18 mouse cellular contexts compared by ENCODE assay signal in genomic region chr13:106823121-106823874, GRCm38 (mm10).
A peak's percentile ranks its signal among the peaks of the same experiment; 100 is the strongest.
DNase-seq lines count a peak whose midpoint lies in the region; ATAC-seq and TF ChIP-seq lines count a peak whose summit lies in the region.
"Had no signal": no experiment of that assay in that cellular context is flagged by ENCODE, and none has a peak within 500 bp of the region (broad histone marks: within the 10 kb centered on the region; RNA-seq: fewer than 3 reads in every experiment).

No protein-coding gene starts in this region.

- H3K27ac ChIP-seq in forebrain, embryonic 16.5 days (ENCODE audit: low read length), result no peak overlapping the region
- no peak overlapping the region for H3K27ac ChIP-seq in forebrain, embryonic 12.5 days
- H3K27ac ChIP-seq in layer of hippocampus, adult 2 months, result peak overlapping the region; percentile 58
- H3K27ac ChIP-seq: heart, adult 2 months; heart, embryonic 10.5 days; hindbrain, embryonic 12.5 days; hindbrain, embryonic 15.5 days had no signal

- no peaks in the 10 kb centered on the region; the same call in 1 of the 2 replicates for H3K4me1 ChIP-seq in forebrain, embryonic 16.5 days (replicated peaks; ENCODE audit: control insufficient read depth, insufficient read depth, low read length)
- H3K4me1 ChIP-seq in forebrain, embryonic 12.5 days, result no peaks in the 10 kb centered on the region
- H3K4me1 ChIP-seq: heart, embryonic 10.5 days; hindbrain, embryonic 12.5 days; hindbrain, embryonic 15.5 days had no signal

- no peak overlapping the region for H3K4me3 ChIP-seq in forebrain, embryonic 16.5 days (replicated peaks; ENCODE audit: low read length)
- no peak overlapping the region for H3K4me3 ChIP-seq in forebrain, embryonic 12.5 days (replicated peaks)
- no peak overlapping the region for H3K4me3 ChIP-seq in layer of hippocampus, adult 2 months
- H3K4me3 ChIP-seq: heart, adult 2 months; heart, embryonic 10.5 days; hindbrain, embryonic 12.5 days; hindbrain, embryonic 15.5 days had no signal

- ATAC-seq in forebrain, embryonic 16.5 days, result peak; percentile 63
- no peak for ATAC-seq in forebrain, embryonic 12.5 days (ENCODE audit: low FRiP score)
- ATAC-seq: CD4-positive, CD25-positive, alpha-beta regulatory T cell, adult 4 months; intestine, postnatal 0 days had no signal

- WGBS in forebrain, embryonic 16.5 days, result 88% methylated on average over 12 of the region's 12 CpGs
- 96% methylated on average over 12 of the region's 12 CpGs for WGBS in forebrain, embryonic 12.5 days

- no peak overlapping the region for H3K9ac ChIP-seq in forebrain, embryonic 16.5 days (replicated peaks; ENCODE audit: low read depth, low read length)
- H3K9ac ChIP-seq in forebrain, embryonic 12.5 days, result no peak overlapping the region
- H3K9ac ChIP-seq: hindbrain, embryonic 12.5 days; hindbrain, embryonic 15.5 days had no signal

- no peaks in the 10 kb centered on the region for H3K36me3 ChIP-seq in forebrain, embryonic 16.5 days (ENCODE audit: control insufficient read depth, insufficient read depth)
- peaks cover 10% of the 10 kb centered on the region for H3K36me3 ChIP-seq in forebrain, embryonic 12.5 days (replicated peaks)

- H3K9me3 ChIP-seq in forebrain, embryonic 16.5 days (ENCODE audit: control insufficient read depth, low read length), result no peaks in the 10 kb centered on the region
- no peaks in the 10 kb centered on the region for H3K9me3 ChIP-seq in forebrain, embryonic 12.5 days
- H3K9me3 ChIP-seq: heart, embryonic 10.5 days; hindbrain, embryonic 12.5 days; hindbrain, embryonic 15.5 days had no signal

- H3K4me2 ChIP-seq in forebrain, embryonic 16.5 days (ENCODE audit: low read length), result no peak overlapping the region
- H3K4me2 ChIP-seq in forebrain, embryonic 12.5 days, result no peak overlapping the region
- H3K4me2 ChIP-seq: hindbrain, embryonic 12.5 days; hindbrain, embryonic 15.5 days had no signal

- H3K27me3 ChIP-seq in forebrain, embryonic 16.5 days (replicated peaks; ENCODE audit: control insufficient read depth, insufficient read depth, low read length), result no peaks in the 10 kb centered on the region
- no peaks in the 10 kb centered on the region for H3K27me3 ChIP-seq in forebrain, embryonic 12.5 days
- H3K27me3 ChIP-seq: hindbrain, embryonic 12.5 days; hindbrain, embryonic 15.5 days had no signal

- TF ChIP-seq CTCF in layer of hippocampus, adult 2 months (conservative IDR thresholded peaks at IDR 0.05), result no peak

- peak in 1 of 2 experiments; percentile 19 for DNase-seq in layer of hippocampus, adult 2 months (ENCODE audit: low spot score in 2 of 2)
- no peak for DNase-seq in layer of hippocampus, postnatal 25 days (ENCODE audit: extremely low spot score in 1 of 2, low spot score in 1 of 2)
- DNase-seq in brain, embryonic 18.5 days (ENCODE audit: low read depth, low spot score), result peak; percentile 32
- DNase-seq in cerebellum, adult 9-11 months, result no peak
- DNase-seq: adrenal gland, adult 2 months; adrenal gland, postnatal 14 days; cerebellum, adult 11-12 months; cerebellum, adult 8-10 months; cerebellum, postnatal 14 days; gastrocnemius, postnatal 25 days; heart, adult 2 months had no signal
